Mouse (Mus musculus) hindbrain, embryonic 10.5 days (tissue): ENCODE measurements around the gene Ipo9. TPM values are rescaled to one million over a fixed set of nuclear protein-coding genes. Genes with fewer than 3 reads are reported as not detected.

ENCODE experiments used
- DNase-seq: peaks from one replicate; pipeline ENCODE4 v3.0.0-alpha.2; 2017; ENCODE audit warnings: low spot score
- H3K27ac ChIP-seq: fragments of 300-500 bp; sonication (generic); 2 replicates; pipeline ENCODE4 v1.5.1; 2016; ENCODE audit warnings: mild to moderate bottlenecking, moderate library complexity
- H3K27me3 ChIP-seq: fragments of 300-500 bp; sonication (generic); 2 replicates; pipeline ENCODE4 v1.6.1; 2016; ENCODE audit warnings: mild to moderate bottlenecking; ENCODE audit not compliant: poor library complexity, insufficient read depth, severe bottlenecking
- H3K36me3 ChIP-seq: fragments of 300-500 bp; sonication (generic); 2 replicates; pipeline ENCODE4 v1.6.1; 2016; ENCODE audit warnings: mild to moderate bottlenecking, moderate library complexity
- H3K4me1 ChIP-seq: fragments of 300-500 bp; sonication (generic); replicated peaks from 2 replicates; pipeline ENCODE4 v1.6.1; 2016; ENCODE audit warnings: mild to moderate bottlenecking
- H3K4me3 ChIP-seq: fragments of 300-500 bp; sonication (generic); 2 replicates; pipeline ENCODE4 v1.5.1; 2016; ENCODE audit warnings: mild to moderate bottlenecking, moderate library complexity
- H3K9me3 ChIP-seq: fragments of 300-500 bp; sonication (generic); 2 replicates; pipeline ENCODE4 v1.6.1; 2016; ENCODE audit warnings: mild to moderate bottlenecking, moderate library complexity
- WGBS: fragments of 180-500 bp; shearing (Covaris S2); methylation state at CpG from one replicate; pipeline ENCODE4 v1.1.7; 2016; 5-methylcytosine and 5-hydroxymethylcytosine counted together
- polyA plus RNA-seq: library from polyadenylated mRNA; unstranded; fragments of >200 nt; fragmentation: Nextera tagmentation; extraction: Ambion mirVana; gene quantifications from 2 replicates; pipeline ENCODE4 v1.2.1, GENCODE M21; 2016

Gene Ipo9
- polyA plus RNA-seq, 1 experiment from 2014 or later, result 164 TPM

GRCm38 (mm10) chr1:135457860-135458259 lies 27.6 kb upstream of the Ipo9 start:
- WGBS, result 91% methylated on average over 5 of the region's 5 CpGs
- Histone ChIP-seq H3K27me3 (no peaks in the 10 kb centered on the region), H3K4me1 (no peaks in the 10 kb centered on the region), H3K9me3 (no peaks in the 10 kb centered on the region), H3K4me3 (no peak overlapping the region), H3K27ac (no peak overlapping the region), H3K36me3 (peaks cover 91% of the 10 kb centered on the region)
- no peak for DNase-seq

DNA sequence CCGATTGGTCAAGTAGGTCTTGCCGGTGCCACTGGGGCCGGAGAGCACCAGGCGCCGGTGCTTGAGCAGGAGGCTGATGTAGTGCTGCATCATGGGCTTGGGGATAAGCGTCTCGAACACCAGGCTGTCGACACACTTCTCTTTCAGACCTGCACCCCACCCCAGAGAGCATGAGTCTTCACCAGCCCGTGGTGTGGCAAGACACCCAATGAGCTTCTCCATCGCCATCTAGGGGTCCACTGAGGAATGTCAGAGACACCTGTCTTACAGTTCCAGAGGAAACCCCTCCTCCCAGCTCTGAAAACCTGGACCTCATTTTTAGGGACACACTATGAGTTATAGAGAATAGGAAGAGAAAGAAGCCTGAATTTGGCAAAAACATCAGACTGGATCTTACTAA lies 22.0 kb upstream of the Ipo9 start:
- peaks cover 92% of the 10 kb centered on the region for H3K36me3 ChIP-seq
- no peaks in the 10 kb centered on the region for H3K9me3 ChIP-seq
- no peak overlapping the region for H3K27ac ChIP-seq
- H3K4me1 ChIP-seq, result no peaks in the 10 kb centered on the region
- H3K4me3 ChIP-seq, result no peak overlapping the region
- 83% methylated on average over 10 of the region's 10 CpGs for WGBS
- no peaks in the 10 kb centered on the region for H3K27me3 ChIP-seq
- DNase-seq, result no peak

GRCm38 (mm10) chr1:135451419-135451818 lies 21.1 kb upstream of the Ipo9 start:
- no peak for DNase-seq
- Histone ChIP-seq H3K36me3 (peaks cover 91% of the 10 kb centered on the region), H3K4me3 (no peak overlapping the region), H3K4me1 (no peaks in the 10 kb centered on the region), H3K27me3 (no peaks in the 10 kb centered on the region), H3K27ac (no peak overlapping the region), H3K9me3 (no peaks in the 10 kb centered on the region)
- 95% methylated on average over 2 of the region's 2 CpGs for WGBS

DNA sequence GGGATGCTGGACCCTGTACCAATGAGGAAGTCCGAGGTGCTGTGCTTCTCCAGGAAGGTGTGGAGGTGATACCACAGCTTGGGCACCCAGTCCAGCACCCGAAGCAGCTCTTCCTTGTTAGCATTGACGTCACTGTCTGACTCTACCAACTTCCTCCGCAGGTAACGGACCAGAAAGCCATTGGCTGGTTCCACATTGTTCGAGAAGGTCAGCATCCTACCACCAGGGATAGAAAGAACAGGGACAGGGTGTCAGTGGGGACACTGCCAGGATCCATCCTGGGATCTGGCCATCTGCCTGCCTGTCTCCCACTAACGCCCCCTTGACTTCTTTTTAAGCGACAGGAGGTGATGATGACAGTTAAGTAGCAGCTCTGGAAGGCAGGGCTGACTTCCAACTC lies 19.6 kb upstream of the Ipo9 start:
- Histone ChIP-seq H3K27me3 (no peaks in the 10 kb centered on the region), H3K4me1 (no peaks in the 10 kb centered on the region), H3K4me3 (no peak overlapping the region), H3K27ac (no peak overlapping the region), H3K9me3 (no peaks in the 10 kb centered on the region), H3K36me3 (peaks cover 86% of the 10 kb centered on the region)
- 94% methylated on average over 8 of the region's 8 CpGs for WGBS
- no peak for DNase-seq

- H3K9me3 ChIP-seq, result no peaks in the 10 kb centered on the region
- no peak overlapping the region for H3K27ac ChIP-seq
- H3K36me3 ChIP-seq, result peaks cover 85% of the 10 kb centered on the region
- WGBS, result 95% methylated on average over 5 of the region's 5 CpGs
- DNase-seq, result no peak
- H3K27me3 ChIP-seq, result no peaks in the 10 kb centered on the region
- H3K4me3 ChIP-seq, result no peak overlapping the region
- H3K4me1 ChIP-seq, result no peaks in the 10 kb centered on the region
Measured at GRCm38 (mm10) chr1:135448940-135449339, 18.6 kb upstream of the Ipo9 start.

GRCm38 (mm10) chr1:135443506-135443905 lies 13.2 kb upstream of the Ipo9 start:
- WGBS, result 91% methylated on average over 12 of the region's 12 CpGs
- Histone ChIP-seq H3K9me3 (no peaks in the 10 kb centered on the region), H3K4me1 (0 out of 2 replicates have a peak, but pooled peaks cover 5% of the 10 kb centered on the region), H3K27me3 (no peaks in the 10 kb centered on the region), H3K36me3 (peaks cover 86% of the 10 kb centered on the region), H3K4me3 (no peak overlapping the region), H3K27ac (no peak overlapping the region)
- no peak for DNase-seq

DNA sequence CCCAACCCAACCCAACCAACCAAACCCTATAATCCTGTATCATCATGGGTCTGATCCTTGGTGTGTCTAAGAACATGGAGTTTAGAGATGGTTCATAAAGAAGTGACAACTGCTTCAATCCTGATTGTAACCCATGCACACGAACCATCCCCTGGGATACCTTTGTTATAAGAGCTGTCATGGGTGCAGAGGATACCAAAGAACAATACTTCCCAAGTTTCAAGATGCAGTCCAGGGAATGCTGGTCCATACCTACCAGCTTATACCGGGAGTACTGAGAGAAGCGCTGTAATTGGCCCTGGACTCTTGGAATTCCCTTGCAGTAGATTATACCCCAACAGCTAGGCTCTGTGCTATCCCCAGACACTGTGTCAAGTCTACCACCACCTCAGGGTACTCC lies 11.6 kb upstream of the Ipo9 start:
- no peaks in the 10 kb centered on the region for H3K9me3 ChIP-seq
- WGBS, result 97% methylated on average over 3 of the region's 3 CpGs
- H3K36me3 ChIP-seq, result peaks cover 84% of the 10 kb centered on the region
- no peak for DNase-seq
- no peaks in the 10 kb centered on the region for H3K27me3 ChIP-seq
- 0 out of 2 replicates have a peak, but pooled peaks cover 5% of the 10 kb centered on the region for H3K4me1 ChIP-seq
- H3K27ac ChIP-seq, result no peak overlapping the region
- H3K4me3 ChIP-seq, result no peak overlapping the region

DNA sequence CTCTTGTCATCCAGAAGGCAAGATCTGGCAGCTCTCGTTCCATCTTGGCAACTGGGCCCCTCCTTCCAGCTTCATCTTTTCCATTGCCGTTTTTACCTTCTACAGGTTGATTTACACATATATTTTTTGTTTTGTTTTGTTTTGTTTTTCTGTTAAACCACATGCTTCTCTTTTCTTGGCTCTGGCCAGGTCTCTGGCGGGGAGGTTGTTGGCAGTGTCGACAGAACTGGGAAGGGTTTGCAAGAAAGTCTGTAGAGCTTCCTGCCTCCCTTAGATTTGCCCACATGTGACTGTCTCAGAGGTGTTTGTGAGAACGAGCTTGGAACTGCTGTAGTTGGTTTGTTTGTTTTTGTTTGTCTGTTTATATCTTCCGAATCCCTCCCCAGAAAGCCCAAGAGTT lies 10.7 kb upstream of the Ipo9 start:
- Histone ChIP-seq H3K4me1 (0 out of 2 replicates have a peak, but pooled peaks cover 5% of the 10 kb centered on the region), H3K36me3 (peaks cover 78% of the 10 kb centered on the region)
- DNase-seq, result no peak

GRCm38 (mm10) chr1:135438801-135439200 lies 8.5 kb upstream of the Ipo9 start:
- Histone ChIP-seq H3K9me3 (no peaks in the 10 kb centered on the region), H3K4me1 (0 out of 2 replicates have a peak, but pooled peaks cover 5% of the 10 kb centered on the region), H3K4me3 (no peak overlapping the region), H3K27ac (no peak overlapping the region), H3K36me3 (peaks cover 61% of the 10 kb centered on the region), H3K27me3 (no peaks in the 10 kb centered on the region)
- DNase-seq, result no peak
- WGBS, result 91% methylated on average over 6 of the region's 6 CpGs

More for the DNA sequence above, 10.7 kb upstream of the Ipo9 start:
- H3K27ac ChIP-seq, result no peak overlapping the region
- H3K4me3 ChIP-seq, result no peak overlapping the region
- no peaks in the 10 kb centered on the region for H3K9me3 ChIP-seq
- no peaks in the 10 kb centered on the region for H3K27me3 ChIP-seq
- WGBS, result 91% methylated on average over 6 of the region's 6 CpGs

- no peaks in the 10 kb centered on the region for H3K27me3 ChIP-seq
- peaks cover 21% of the 10 kb centered on the region for H3K4me1 ChIP-seq
- peaks cover 32% of the 10 kb centered on the region for H3K36me3 ChIP-seq
- H3K4me3 ChIP-seq, result no peak overlapping the region
- DNase-seq, result no peak
- no peaks in the 10 kb centered on the region for H3K9me3 ChIP-seq
- WGBS, result 49% methylated on average over 2 of the region's 2 CpGs
- H3K27ac ChIP-seq, result no peak overlapping the region
Measured at GRCm38 (mm10) chr1:135435823-135436222, 5.5 kb upstream of the Ipo9 start.

- Histone ChIP-seq H3K4me1 (peaks cover 46% of the 10 kb centered on the region), H3K9me3 (no peaks in the 10 kb centered on the region)
Measured at GRCm38 (mm10) chr1:135430669-135431017, 344 bp upstream of the Ipo9 start.

GRCm38 (mm10) chr1:135427390-135427789 lies 2.9 kb downstream of the Ipo9 start:
- H3K9me3 ChIP-seq, result no peaks in the 10 kb centered on the region
- H3K36me3 ChIP-seq, result peaks cover 52% of the 10 kb centered on the region
- H3K4me1 ChIP-seq, result peaks cover 45% of the 10 kb centered on the region
- no peaks in the 10 kb centered on the region for H3K27me3 ChIP-seq
- WGBS, result 91% methylated on average over 6 of the region's 6 CpGs
- peak overlapping the region; percentile 6; the same call in 1 of the 2 replicates for H3K4me3 ChIP-seq
- no peak overlapping the region for H3K27ac ChIP-seq
- DNase-seq, result no peak

More at GRCm38 (mm10) chr1:135430669-135431017, 344 bp upstream of the Ipo9 start:
- WGBS, result 2% methylated on average over 14 of the region's 14 CpGs
- no peak for DNase-seq
- H3K36me3 ChIP-seq, result peaks cover 19% of the 10 kb centered on the region
- peak overlapping the region; percentile 81 for H3K4me3 ChIP-seq
- no peaks in the 10 kb centered on the region for H3K27me3 ChIP-seq
- peak overlapping the region; percentile 98 for H3K27ac ChIP-seq

DNA sequence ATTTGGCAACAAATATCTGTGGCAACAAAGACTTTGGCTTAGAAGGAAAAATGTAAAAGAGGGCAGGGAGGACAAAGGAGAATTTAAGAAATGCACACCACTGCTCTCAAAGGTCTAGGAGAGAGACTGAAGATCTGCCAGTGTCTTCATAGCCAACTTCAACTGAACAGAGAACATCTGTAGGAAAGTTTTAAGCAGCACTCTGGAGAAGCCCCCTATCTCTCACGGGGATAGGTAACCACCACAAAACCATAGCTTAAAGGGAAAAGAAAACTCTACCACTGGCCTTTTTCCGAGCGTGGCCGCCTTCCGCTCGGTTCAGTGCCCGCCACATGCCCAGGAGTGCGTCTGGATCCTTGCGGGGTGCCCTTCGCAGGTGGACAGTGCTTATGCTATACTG lies 3.7 kb downstream of the Ipo9 start:
- WGBS, result 96% methylated on average over 10 of the region's 10 CpGs
- H3K36me3 ChIP-seq, result peaks cover 59% of the 10 kb centered on the region

GRCm38 (mm10) chr1:135422772-135423171 lies 7.5 kb downstream of the Ipo9 start:
- peaks cover 10% of the 10 kb centered on the region for H3K4me1 ChIP-seq
- H3K36me3 ChIP-seq, result peaks cover 93% of the 10 kb centered on the region

More for the DNA sequence above, 3.7 kb downstream of the Ipo9 start:
- H3K4me3 ChIP-seq, result no peak overlapping the region
- peaks cover 38% of the 10 kb centered on the region for H3K4me1 ChIP-seq
- no peaks in the 10 kb centered on the region for H3K9me3 ChIP-seq
- no peak overlapping the region for H3K27ac ChIP-seq
- no peak for DNase-seq
- no peaks in the 10 kb centered on the region for H3K27me3 ChIP-seq

More at GRCm38 (mm10) chr1:135422772-135423171, 7.5 kb downstream of the Ipo9 start:
- H3K27ac ChIP-seq, result no peak overlapping the region
- WGBS, result 95% methylated on average over 6 of the region's 6 CpGs
- no peaks in the 10 kb centered on the region for H3K9me3 ChIP-seq
- H3K27me3 ChIP-seq, result no peaks in the 10 kb centered on the region
- no peak overlapping the region for H3K4me3 ChIP-seq
- DNase-seq, result no peak
